Mouse (Mus musculus) spleen, postnatal 36 days (tissue): ENCODE measurements around the gene Jam2.
A peak's percentile ranks its signal among the peaks of the same experiment; 100 is the strongest.

Experiments
- DNase-seq, 2 experiments: peaks; one replicate each; pipeline ENCODE4 v3.0.0; 2022; ENCODE audit warnings: low spot score in 2 of 2, mixed read lengths in 1 of 2

Gene Jam2

DNA sequence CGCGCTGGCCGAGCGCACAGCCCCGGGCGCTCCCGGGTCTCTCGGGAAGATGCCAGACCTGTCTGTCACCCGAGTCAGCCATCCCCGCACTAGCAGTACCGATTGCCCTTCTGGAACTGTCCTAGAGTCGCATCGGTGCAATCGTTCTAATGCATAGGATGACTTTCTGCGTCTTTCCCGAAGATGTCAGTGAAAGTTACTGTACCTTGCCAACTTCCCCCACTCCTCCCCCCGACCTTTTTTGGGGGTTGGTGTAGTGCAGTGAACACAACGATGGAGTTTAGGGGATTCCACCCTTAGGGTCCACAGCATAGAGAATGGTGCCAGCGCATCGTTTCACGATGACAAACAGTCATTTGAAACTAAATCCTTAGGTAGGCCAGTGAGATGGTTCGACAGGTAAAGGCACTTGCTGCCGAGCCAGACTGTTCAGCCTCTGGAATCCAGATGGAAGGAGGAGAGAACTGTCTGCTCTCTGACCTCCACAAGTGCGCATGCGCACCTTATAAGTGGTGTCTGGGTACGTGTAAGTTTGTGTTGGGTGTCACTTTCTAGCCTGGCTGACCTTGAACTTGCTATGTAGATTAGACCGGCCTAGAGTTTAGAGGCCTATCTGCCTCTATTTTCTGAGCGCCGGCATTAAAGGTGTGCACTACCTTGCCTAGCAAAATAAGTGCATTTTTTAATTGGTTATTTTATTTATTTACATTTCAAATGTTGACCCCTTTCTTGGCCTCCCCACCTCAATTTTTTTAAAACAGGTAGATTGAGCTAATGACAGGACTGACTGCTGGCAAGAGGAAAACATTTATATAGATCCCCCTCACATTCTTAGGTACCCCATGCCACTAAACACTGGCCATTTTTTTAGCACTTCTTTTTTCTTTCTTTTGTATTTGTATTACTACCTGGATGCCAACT lies 62.2 kb downstream of the Jam2 start:
- DNase-seq, result peak; percentile 12 to 36

DNA sequence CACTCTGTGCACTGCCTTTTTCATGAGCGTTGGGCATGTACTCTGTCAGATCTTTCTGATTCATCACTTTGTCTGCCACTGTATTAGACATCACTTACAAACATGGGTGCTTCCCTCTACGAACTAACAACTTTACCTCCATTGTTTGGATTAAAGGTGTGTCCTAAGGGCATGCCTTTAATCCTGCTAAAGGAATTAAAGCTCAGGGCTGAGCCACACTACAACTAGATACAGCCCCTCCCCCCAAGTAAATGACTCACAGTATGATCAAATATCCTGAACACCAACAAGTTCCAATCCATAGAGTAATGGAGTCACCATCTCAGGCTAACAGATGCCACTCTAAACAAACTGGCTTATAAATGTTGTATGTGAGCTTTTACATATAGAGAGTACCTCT lies 64.7 kb downstream of the Jam2 start:
- DNase-seq, result no peak

DNA sequence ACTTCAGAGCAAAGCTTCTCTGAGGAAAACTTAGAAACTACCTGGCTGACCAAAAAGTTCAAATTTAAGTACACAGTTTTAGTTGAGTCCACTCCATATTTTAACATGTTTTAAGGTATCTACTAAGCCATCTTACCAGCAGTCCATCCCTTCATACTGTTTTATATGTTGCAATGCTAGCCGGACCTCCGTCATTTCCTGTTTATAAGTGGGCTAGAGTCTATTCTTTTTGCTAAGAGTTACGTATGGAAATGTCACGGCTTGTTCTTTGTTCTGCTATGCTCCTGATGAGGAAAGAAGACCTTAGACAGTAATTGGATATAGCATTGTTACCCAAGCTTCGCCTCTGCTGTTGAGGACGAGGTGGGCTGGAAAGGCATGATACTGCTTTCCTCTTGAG lies 79.6 kb downstream of the Jam2 start:
- DNase-seq, result no peak

DNA sequence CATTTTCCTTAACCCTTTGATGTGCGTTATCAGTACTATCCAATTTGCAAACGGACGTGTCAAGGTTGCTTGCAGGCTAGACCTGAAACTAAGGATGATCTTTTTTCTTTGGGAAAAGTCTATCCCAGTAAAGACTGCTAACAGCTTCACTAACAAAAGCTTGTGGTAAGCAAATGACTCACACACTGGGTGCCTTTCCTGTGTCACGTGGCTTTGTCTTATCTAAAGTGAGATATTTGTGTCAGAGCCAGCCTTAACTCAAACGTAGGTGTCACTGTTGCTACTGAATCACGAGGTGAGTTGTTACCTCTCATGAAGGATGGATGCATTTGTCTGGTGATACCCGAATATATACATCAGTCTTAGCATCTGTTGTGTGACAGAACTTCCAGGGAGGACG lies 90.7 kb downstream of the Jam2 start:
- no peak for DNase-seq

DNA sequence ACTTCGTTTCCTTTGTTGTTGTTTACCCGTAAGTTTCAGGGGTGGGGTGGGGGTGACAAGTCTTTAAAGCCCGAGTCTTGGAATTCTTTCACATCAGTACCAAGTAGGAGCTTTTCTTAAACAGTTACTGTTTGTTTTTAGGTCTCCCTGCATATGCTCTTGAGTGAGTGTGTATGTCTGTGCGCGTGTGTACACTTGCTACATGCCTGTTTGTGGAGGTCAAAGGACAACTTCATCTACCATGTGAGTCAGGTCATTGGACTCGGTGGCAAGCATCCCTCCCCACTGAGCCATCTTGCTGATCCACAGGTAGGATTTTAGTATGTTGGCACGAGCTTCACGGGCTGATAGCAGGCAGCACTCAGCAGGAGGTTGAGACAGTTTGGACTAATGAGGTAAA lies 99.9 kb downstream of the Jam2 start:
- DNase-seq, result no peak

DNA sequence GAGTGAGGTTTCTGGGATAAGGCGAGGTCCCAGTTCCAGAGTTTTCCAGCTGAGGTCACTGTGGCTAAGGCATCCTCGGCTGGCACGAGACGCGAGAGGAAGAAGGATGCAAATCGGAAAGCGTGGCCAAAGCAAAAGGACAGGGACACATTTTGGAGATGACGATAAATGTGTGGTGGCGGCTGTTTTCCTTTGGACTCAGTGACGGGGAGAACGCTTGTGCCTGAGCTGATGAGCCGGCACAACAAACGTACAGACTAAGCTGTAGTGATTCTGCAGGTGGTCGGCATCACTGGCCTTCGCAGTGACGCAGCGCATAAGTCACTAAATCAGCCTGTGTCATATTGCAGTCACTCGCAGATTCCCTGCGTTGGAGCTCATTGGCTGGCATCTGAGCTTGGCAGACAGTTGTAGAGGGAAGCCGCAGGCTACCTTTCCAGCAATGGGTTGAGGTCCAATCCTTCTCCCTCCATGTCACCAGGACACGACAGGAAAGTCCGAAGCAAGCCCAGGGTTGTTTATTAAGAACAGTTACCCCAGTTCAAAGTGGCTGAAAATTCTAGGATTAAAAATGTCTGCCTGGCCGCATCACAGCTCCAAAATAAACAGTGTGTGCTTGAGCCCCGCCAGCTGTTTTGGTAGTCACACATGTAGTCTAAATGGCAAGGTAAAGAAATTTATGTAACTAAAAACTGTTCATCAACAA lies 101.2 kb downstream of the Jam2 start:
- DNase-seq, result no peak
